Mouse (Mus musculus) liver, adult 2 months (tissue): Measurements from ENCODE around the gene Slc22a20.

Experiments used
- CTCF ChIP-seq: fragments of 200-500 bp; IDR thresholded peaks from 2 replicates; pipeline ENCODE4 v1.5.1; 2011; ENCODE audit warnings: low read depth, low read length, control low read depth
- POLR2A ChIP-seq: fragments of 200-500 bp; IDR thresholded peaks from 2 replicates; pipeline ENCODE4 v1.6.1; 2011; ENCODE audit warnings: low read length, control low read depth; ENCODE audit not compliant: insufficient read depth; ENCODE audit errors: extremely low read depth

DNA sequence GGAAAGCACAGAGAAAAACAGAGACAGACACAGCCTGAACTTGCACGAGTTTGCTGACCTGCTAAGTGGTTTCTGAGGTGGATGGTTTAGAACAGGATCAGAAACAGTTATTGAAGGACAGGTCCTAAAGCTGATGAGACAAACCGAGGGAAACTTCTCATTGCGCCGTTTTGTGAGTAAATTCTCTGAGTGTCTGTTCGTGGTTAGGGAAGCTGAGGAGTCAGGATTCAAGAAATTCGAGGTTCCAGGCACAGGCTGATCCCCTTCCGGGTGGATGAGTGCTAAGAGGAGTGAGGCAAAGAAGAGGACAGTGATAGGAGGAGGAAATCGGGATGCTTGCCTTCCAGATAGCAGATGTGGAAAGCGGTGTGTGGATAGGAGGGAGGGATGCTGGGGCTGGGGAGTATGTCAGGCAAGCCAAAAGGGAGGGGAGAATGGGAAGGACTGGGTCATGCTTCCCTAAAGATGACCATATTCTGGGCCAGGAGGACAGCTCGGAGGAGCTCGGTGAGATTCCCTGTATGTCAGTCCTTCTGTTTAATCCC, 60.6 kb downstream of the Slc22a20 start:
- no peak for TF ChIP-seq CTCF
- no peak for TF ChIP-seq POLR2A
